Comparison of ENCODE assay signal across 10 mouse cellular contexts in genomic region chr2:31639901-31640608, GRCm38 (mm10). TPM values are rescaled to one million over a fixed set of nuclear protein-coding genes. Genes with fewer than 3 reads are reported as not detected.
DNase-seq lines count a peak whose midpoint lies in the region; ATAC-seq and TF ChIP-seq lines count a peak whose summit lies in the region.
"Had no signal": no experiment of that assay in that cellular context is flagged by ENCODE, and none has a peak within 500 bp of the region (broad histone marks: within the 10 kb centered on the region; RNA-seq: fewer than 3 reads in every experiment).

Prdm12 (plus strand) TSS chr2:31640037.

- no peak for TF ChIP-seq CTCF in thymus, adult 2 months (IDR thresholded peaks at IDR 0.05; ENCODE audit: borderline replicate concordance, control insufficient read depth, extremely low read depth, insufficient read depth, low read length, poor library complexity)

- H3K4me3 ChIP-seq in kidney, embryonic 15.5 days (replicated peaks): peak within 1 kb of the TSS; percentile 7; the same call in 1 of the 2 replicates
- H3K4me3 ChIP-seq in embryonic facial prominence, embryonic 11.5 days (ENCODE audit: low read depth, low read length): peak within 1 kb of the TSS; percentile 9
- H3K4me3 ChIP-seq in hindbrain, embryonic 13.5 days: peak within 1 kb of the TSS; percentile 30
- H3K4me3 ChIP-seq in neural tube, embryonic 11.5 days (ENCODE audit: low read depth, low read length): peak within 1 kb of the TSS; percentile 31
- H3K4me3 ChIP-seq in thymus, adult 2 months (ENCODE audit: control insufficient read depth, insufficient read depth, low read length): no peak within 1 kb of the TSS

- no peaks in the 10 kb centered on the region for H3K9me3 ChIP-seq in kidney, embryonic 15.5 days (replicated peaks)
- no peaks in the 10 kb centered on the region for H3K9me3 ChIP-seq in embryonic facial prominence, embryonic 11.5 days (replicated peaks; ENCODE audit: control insufficient read depth, low read length)
- no peaks in the 10 kb centered on the region for H3K9me3 ChIP-seq in hindbrain, embryonic 13.5 days
- H3K9me3 ChIP-seq in neural tube, embryonic 11.5 days (ENCODE audit: control insufficient read depth, low read length): no peaks in the 10 kb centered on the region

- DNase-seq in kidney, adult 9 months: no peak
- peak; percentile 29 for DNase-seq in embryonic facial prominence, embryonic 11.5 days (ENCODE audit: low spot score)
- peak; percentile 48 for DNase-seq in neural tube, embryonic 11.5 days (ENCODE audit: low spot score)
- no peak for DNase-seq in thymus, adult 2 months
- DNase-seq in kidney, adult 8-10 months: no peak
- DNase-seq in adrenal gland, adult (ENCODE audit: inconsistent age in 2 of 2, low spot score in 1 of 2): no peak
- DNase-seq: kidney, adult 2 months had no signal

- no peak within 1 kb of the TSS for H3K9ac ChIP-seq in kidney, embryonic 15.5 days
- H3K9ac ChIP-seq in embryonic facial prominence, embryonic 11.5 days (replicated peaks; ENCODE audit: low read length): no peak within 1 kb of the TSS
- H3K9ac ChIP-seq in hindbrain, embryonic 13.5 days: peak within 1 kb of the TSS; percentile 46
- peak within 1 kb of the TSS; percentile 18 for H3K9ac ChIP-seq in neural tube, embryonic 11.5 days (ENCODE audit: low read length)

- TF ChIP-seq POLR2A in thymus, adult 2 months (IDR thresholded peaks at IDR 0.05; ENCODE audit: control insufficient read depth, extremely low read depth, insufficient read depth, low read length, poor library complexity): no peak

- no peaks in the 10 kb centered on the region for H3K36me3 ChIP-seq in kidney, embryonic 15.5 days
- no peaks in the 10 kb centered on the region for H3K36me3 ChIP-seq in embryonic facial prominence, embryonic 11.5 days (replicated peaks; ENCODE audit: control insufficient read depth, insufficient read depth, low read depth, low read length)
- no peaks in the 10 kb centered on the region for H3K36me3 ChIP-seq in hindbrain, embryonic 13.5 days
- no peaks in the 10 kb centered on the region for H3K36me3 ChIP-seq in neural tube, embryonic 11.5 days (ENCODE audit: control insufficient read depth, insufficient read depth, low read length)
- H3K36me3 ChIP-seq in thymus, adult 2 months (ENCODE audit: control insufficient read depth, insufficient read depth, low read length): no peaks in the 10 kb centered on the region

- H3K4me1 ChIP-seq in kidney, embryonic 15.5 days: peaks cover 58% of the 10 kb centered on the region
- peaks cover 10% of the 10 kb centered on the region for H3K4me1 ChIP-seq in embryonic facial prominence, embryonic 11.5 days (ENCODE audit: control insufficient read depth, insufficient read depth, low read length)
- H3K4me1 ChIP-seq in hindbrain, embryonic 13.5 days (replicated peaks): peaks cover 64% of the 10 kb centered on the region
- H3K4me1 ChIP-seq in neural tube, embryonic 11.5 days (ENCODE audit: control insufficient read depth, insufficient read depth, low read length): peaks cover 39% of the 10 kb centered on the region
- no peaks in the 10 kb centered on the region for H3K4me1 ChIP-seq in thymus, adult 2 months (replicated peaks; ENCODE audit: control insufficient read depth, insufficient read depth, low read length)

- peaks cover 100% of the 10 kb centered on the region for H3K27me3 ChIP-seq in kidney, embryonic 15.5 days
- peaks cover 81% of the 10 kb centered on the region for H3K27me3 ChIP-seq in embryonic facial prominence, embryonic 11.5 days (ENCODE audit: control insufficient read depth, insufficient read depth, low read length)
- peaks cover 100% of the 10 kb centered on the region for H3K27me3 ChIP-seq in hindbrain, embryonic 13.5 days
- H3K27me3 ChIP-seq in neural tube, embryonic 11.5 days (ENCODE audit: control insufficient read depth, insufficient read depth, low read length): peaks cover 96% of the 10 kb centered on the region
- peaks cover 39% of the 10 kb centered on the region for H3K27me3 ChIP-seq in thymus, adult 2 months (ENCODE audit: control insufficient read depth, insufficient read depth, low read length)

- H3K4me2 ChIP-seq in kidney, embryonic 15.5 days: no peak within 1 kb of the TSS
- no peak within 1 kb of the TSS for H3K4me2 ChIP-seq in embryonic facial prominence, embryonic 11.5 days (ENCODE audit: low read depth, low read length)
- H3K4me2 ChIP-seq in hindbrain, embryonic 13.5 days: peak within 1 kb of the TSS; percentile 29; the same call in 1 of the 2 replicates
- H3K4me2 ChIP-seq in neural tube, embryonic 11.5 days (ENCODE audit: low read depth): peak within 1 kb of the TSS; percentile 53

- ATAC-seq in kidney, embryonic 15.5 days (replicated peaks; ENCODE audit: low FRiP score): no peak
- ATAC-seq in embryonic facial prominence, embryonic 11.5 days (replicated peaks; ENCODE audit: insufficient number of reproducible peaks, low FRiP score, low TSS enrichment, low read depth): no peak
- no peak for ATAC-seq in hindbrain, embryonic 13.5 days (ENCODE audit: low FRiP score)
- ATAC-seq in neural tube, embryonic 11.5 days (ENCODE audit: insufficient read depth, low FRiP score, low TSS enrichment): no peak

- 2% methylated on average over 41 of the region's 41 CpGs for WGBS in kidney, embryonic 15.5 days
- WGBS in embryonic facial prominence, embryonic 11.5 days: under 1% methylated on average over 41 of the region's 41 CpGs
- under 1% methylated on average over 41 of the region's 41 CpGs for WGBS in hindbrain, embryonic 13.5 days
- WGBS in neural tube, embryonic 11.5 days: under 1% methylated on average over 41 of the region's 41 CpGs
- WGBS in thymus, adult 2 months: 11% methylated on average over 41 of the region's 41 CpGs

- no peak within 1 kb of the TSS for H3K27ac ChIP-seq in kidney, embryonic 15.5 days
- H3K27ac ChIP-seq in embryonic facial prominence, embryonic 11.5 days (replicated peaks; ENCODE audit: low read depth, low read length): no peak within 1 kb of the TSS
- peak within 1 kb of the TSS; percentile 58 for H3K27ac ChIP-seq in hindbrain, embryonic 13.5 days
- no peak within 1 kb of the TSS; the same call in 1 of the 2 replicates for H3K27ac ChIP-seq in neural tube, embryonic 11.5 days (ENCODE audit: low read depth, low read length)
- no peak within 1 kb of the TSS for H3K27ac ChIP-seq in thymus, adult 2 months (ENCODE audit: control insufficient read depth, insufficient read depth, low read length)

RNA-seq across cellular contexts. Expression of gene Prdm12, which starts in this region (rescaled TPM):
- not detected in 2 replicates for polyA plus RNA-seq in kidney, embryonic 15.5 days (2015; fragmentation: Nextera tagmentation; extraction: Ambion mirVana)
- 4.5 and 6.2 TPM in 2 replicates for polyA plus RNA-seq in embryonic facial prominence, embryonic 11.5 days (2014; fragmentation: Nextera tagmentation; extraction: Ambion mirVana)
- polyA plus RNA-seq in hindbrain, embryonic 13.5 days (2015; fragmentation: Nextera tagmentation; extraction: Ambion mirVana): 2.2 and 4.0 TPM in 2 replicates
- polyA plus RNA-seq in neural tube, embryonic 11.5 days (2014; fragmentation: Nextera tagmentation; extraction: Ambion mirVana): 16.4 and 23.0 TPM in 2 replicates
- polyA plus RNA-seq in thymus, adult 2 months (2012; rRNA removed): 0.04 and 0.06 TPM in 2 replicates
- polyA plus RNA-seq: kidney, adult 2 months; small intestine, adult 2 months had no signal

Comparison
In these comparisons a context has a peak if more than half of its experiments do, and no peak if none do; other contexts are left out.
1. H3K4me2 ChIP-seq: peak in hindbrain, embryonic 13.5 days (single experiment) and neural tube, embryonic 11.5 days (single experiment); none in kidney, embryonic 15.5 days (single experiment) and embryonic facial prominence, embryonic 11.5 days (single experiment).
2. H3K9ac ChIP-seq: peak in hindbrain, embryonic 13.5 days (single experiment) and neural tube, embryonic 11.5 days (single experiment); none in kidney, embryonic 15.5 days (single experiment) and embryonic facial prominence, embryonic 11.5 days (single experiment).
3. DNase-seq: peak in embryonic facial prominence, embryonic 11.5 days (single experiment) and neural tube, embryonic 11.5 days (single experiment); none in kidney, adult 9 months (single experiment), thymus, adult 2 months (single experiment), kidney, adult 8-10 months (0 of 2) and adrenal gland, adult (0 of 2).